Mouse (Mus musculus): ENCODE measurements at regions not wholly inside any gene's neighbourhood (a gene's known extent, or its start where the extent isn't known, plus 50 kb on each side); places are given as distances from the start of the nearest gene placed in this dataset.

DNA sequence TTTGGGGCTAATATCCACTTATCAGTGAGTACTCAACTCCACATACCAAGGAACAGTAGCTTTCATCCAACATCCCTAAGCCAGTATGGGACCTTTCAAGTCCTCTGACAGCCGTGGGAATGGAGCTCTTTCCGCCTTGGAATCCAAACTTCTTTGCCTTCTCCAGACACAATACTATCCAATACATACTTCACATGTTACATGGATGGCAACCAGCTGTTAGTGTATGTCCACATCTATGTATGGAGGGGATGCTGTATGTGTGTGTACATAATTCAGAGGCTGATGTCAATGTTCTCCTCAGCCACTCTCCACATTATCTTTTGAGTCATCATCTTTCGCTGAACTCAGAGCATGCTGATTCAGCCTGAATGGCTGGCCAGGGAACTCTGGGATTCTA is 79.8 kb upstream of the Sp4 start:
- TF ChIP-seq POLR2A (IDR thresholded peaks at IDR 0.05; ENCODE audit: low read depth, low read length) (no peak), CTCF (IDR thresholded peaks at IDR 0.05; ENCODE audit: extremely low read depth, insufficient read length, insufficient replicate concordance, low read depth, low read length) (no peak)
